Mouse (Mus musculus) adrenal gland, adult (tissue): Measurements from ENCODE around the gene Mixl1.

Source experiments
- DNase-seq, 2 experiments: peaks; one replicate each; pipeline ENCODE4 v3.0.0; 2022 to 2023; ENCODE audit warnings: low spot score in 1 of 2; ENCODE audit not compliant: inconsistent age in 2 of 2

The Mixl1 gene

DNA sequence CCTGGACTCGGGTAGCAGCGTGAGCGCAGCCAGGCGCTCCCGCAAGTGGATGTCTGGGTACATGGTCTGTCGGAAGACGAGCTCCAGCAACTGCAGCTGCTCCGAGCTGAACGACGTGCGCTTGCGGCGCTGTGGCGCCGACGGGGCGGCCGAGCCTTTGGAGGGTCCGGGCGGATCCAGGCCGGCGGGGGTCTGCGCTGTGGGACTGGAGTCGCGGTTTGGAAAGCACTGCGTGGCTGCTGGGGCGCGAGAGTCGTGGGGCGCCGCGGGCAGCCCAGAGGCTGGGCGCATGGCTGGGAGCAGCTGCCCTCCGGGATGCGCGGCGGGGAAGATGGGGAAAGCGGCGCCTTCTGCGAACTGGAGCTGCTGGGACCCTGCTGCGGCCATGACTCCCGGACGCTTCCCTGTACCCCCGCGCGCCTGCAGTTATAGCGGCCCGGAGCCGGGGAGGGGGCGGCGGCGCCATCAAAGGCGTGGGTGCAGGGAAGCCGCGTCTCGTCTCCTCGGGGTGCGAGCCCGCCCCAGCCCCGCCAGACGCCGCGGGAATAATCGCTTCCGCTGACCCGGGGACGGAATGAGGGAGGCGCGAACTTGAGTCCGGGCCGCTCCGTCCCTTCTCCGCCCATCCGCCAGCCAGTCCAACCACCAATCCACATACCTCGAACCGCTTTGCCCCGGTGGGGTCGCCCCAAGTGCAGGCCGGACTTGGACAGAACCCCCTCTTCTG lies at the start of gene Mixl1:
Gene Mixl1, minus strand, starts transcription at position 409 of the 727 bp plus-strand sequence.
- DNase-seq: peak in 1 of 2 experiments; percentile 49

DNA sequence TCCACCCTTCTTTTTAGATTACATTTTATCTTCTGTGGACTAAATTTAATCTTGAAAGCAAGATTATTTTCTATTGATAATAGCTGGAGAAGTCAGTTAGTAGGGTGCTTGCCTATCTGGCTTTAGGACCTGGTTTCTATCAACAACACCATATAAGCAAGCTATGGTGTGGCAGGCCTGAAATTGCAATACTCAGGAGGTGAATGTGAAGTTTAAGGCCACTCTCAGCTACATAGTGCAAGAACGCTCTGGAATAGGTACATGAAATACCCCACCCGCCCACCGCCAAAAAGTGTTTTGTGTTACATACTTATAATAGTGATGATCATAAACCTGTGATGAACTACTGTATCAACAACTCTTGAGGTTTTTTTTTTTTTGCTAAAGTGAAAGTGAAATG lies 32.4 kb upstream of the Mixl1 start:
- no peak for DNase-seq

DNA sequence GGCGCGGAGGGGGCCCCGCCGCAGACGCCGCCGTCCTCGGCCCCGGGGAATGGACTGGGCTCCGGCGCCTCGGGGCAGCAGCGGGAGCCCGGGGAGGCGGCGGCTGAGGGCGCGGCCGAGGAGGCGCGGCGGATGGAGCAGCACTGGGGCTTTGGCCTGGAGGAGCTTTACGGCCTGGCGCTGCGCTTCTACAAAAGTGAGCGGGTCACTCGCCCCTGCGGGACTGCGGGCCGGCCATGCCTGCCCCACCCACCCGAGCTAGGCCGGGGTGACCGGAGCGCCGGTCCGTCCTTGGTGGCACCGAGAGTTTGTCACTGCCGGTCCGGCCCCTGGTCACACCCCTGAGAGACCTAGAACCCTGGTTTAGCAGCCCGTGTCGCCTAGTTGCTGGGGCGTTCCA lies 29.3 kb upstream of the Mixl1 start:
- no peak for DNase-seq

DNA sequence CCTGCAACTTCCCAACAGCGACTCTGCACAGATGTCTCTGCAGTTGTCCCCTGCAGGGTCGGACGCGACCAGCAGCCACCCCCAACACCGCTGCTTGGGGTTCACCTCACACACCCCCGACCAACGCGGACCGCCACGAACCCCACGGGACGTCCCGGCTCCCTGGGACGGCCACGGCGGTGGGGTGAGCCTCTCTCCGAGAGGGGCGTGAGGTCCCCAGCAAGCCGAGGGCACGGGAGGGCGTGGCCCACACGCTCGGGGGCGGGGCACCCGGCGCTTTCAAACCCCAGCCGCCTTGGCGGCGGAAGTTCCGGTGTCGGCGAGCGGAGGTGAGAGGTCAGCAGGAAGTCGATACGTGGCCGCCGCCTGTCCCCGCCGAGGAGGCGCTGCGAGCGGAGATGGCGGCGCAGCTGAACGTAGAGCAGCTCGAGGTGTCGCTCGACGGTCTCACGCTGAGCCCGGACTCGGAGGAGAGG lies 28.9 kb upstream of the Mixl1 start, which contains the start of gene Acbd3:
Gene Acbd3, plus strand, starts transcription at position 340 of the 476 bp plus-strand sequence.
- DNase-seq: peak; percentile 95 to 97

DNA sequence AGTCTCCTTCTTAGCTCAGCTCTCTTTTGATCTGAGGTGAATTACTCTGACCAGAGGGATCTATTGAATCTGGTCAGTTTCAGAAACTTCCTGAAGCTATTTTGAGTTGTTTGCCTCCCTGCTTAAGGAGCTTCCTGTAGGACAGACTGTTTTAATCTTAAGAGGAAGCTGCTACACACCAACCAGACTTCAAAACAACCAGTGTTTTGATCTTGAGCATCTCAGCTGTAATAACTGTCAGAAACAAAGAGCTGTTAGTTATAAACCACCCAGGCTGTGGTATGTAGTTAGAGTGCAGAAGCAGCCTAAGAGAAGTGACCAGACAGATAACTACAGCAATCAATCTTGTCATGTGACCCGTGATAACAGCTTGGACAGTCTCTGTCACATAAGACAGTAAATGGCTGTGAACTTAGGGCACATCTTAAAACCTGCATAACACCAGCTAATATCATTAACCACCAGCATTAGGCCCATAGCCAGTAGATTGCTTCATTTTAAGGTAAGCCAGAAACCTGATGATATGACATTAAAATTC lies 26.9 kb upstream of the Mixl1 start:
- no peak for DNase-seq

DNA sequence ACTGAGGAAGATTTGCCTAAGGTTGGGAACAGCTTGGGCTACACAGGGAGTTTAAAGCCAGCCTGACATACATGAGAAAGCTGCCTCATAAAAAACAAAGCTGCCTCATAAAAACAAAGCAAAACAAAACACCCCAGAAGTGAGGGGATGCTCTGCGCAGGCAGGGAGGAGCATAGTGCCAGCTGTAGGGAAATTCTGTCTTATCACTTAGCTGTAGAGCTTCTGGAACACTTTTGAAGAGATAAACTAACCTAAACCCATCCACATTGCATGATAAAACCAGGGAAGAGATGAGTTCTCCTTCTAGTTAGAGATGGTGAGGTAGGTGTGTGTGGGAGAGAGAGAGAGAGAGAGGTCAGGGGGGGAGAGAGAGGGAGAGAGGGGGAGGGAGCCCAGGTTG lies 25.8 kb upstream of the Mixl1 start:
- no peak for DNase-seq

DNA sequence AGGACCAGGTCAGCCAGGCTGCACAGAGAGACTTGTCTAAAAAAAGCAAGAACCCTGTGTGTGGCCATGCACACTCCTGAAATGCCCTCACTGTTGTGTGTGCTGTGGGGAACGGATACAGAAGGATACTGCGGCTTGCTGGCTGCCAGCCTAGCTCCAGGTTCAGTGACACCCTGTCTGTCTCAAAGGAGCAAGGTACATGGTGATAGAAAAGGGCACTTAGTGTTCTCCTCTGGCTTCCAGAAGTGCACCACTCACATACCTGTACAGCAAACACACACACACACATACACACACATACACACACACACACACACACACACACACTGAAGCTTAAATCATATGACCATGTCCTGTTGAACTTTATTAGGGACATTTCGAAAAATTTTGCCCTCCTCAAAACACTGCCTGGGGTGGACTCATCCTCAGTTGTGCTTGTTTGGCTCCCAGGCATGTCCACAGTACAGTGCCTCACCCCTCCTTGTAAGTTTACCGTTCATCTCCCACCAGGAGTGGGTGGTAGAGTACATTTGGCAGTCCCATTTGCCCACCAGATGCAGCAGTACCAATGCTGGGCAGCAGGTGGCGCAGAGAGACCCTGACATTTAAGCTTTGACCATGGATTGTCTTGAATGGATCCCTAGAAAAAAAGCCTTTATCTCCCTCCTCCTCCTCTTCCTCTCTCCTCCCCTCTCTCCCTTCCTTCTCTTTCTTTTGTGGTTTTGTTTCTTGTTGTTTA lies 23.3 kb upstream of the Mixl1 start:
- peak; percentile 77 to 94 for DNase-seq

DNA sequence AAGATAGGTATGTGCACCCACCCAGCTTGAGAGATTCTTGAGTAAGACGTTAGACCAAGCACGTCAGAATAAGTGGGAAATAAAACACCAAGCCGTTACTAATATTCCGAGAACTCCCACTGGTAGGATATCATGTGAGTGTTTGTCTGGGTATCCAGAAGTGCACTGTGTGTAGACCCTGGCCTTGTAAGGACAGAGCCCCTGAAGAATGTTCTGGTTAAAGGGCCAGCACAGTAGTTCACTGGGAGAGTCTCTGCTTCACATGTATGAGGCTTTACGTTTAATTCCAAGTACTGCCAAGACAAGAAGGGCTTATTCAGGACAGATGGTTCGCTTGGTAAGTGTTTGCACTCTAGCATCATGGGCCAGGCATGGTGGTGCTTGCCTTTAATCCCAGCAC lies 22.6 kb upstream of the Mixl1 start:
- no peak for DNase-seq

DNA sequence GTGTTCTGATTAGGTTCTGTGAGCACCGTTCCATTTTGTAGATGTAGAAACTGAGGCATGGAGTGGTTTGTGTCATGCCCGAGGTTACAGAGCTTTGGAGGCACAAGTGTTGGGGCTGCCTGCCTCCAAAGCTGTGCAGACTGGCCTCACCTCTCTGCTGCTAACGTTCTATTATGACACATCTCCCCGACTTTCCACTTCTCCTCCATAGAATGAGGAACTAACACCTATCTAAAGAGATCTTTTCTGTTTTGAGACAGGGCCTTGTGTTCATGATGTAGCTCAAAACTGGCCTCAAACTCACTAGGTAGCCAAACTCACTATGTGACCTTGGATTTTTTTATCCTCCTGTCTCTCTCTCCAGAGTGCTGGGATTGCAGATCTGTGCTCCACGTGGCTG lies 21.9 kb upstream of the Mixl1 start:
- DNase-seq: no peak

DNA sequence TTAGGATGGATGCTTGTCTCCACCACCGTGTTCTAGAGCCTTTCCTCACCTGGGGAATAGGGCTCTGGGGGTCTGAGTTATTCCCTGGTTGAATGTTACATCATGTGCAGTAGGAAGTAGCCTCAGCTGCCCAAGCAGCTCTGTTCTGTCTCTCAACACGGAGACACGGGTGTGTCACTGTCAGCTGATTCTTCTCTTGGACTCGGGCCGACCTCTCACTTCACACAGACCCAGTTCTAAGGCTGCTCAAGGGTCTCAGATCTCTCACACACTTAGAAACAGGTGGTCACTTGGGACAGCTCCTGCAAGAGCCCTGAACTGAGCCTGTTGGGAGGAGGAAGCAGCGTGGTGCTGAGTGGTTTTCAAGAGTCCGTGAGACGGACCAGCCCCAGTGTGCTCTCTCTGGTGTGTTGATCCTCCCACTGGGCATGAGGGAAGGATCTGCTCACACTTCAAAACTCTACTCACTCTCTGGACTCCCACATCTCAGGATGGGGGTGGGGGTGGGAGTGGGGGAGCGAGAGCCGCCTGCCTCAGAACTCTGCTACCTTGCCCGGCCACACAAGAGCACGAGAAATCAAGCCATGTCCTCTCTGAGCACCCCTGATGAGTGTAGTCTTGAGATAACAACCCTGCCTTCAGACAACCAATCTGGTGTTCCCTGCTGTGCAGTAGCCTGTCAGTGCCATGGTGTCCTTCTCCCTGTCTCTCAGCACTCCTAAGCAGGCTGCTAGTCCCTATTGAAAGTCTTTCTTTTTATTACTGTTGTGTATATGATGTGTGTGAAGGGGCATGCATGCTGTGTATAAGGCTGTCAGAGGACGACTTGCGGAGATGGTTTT lies 12.3 kb upstream of the Mixl1 start:
- DNase-seq: no peak

DNA sequence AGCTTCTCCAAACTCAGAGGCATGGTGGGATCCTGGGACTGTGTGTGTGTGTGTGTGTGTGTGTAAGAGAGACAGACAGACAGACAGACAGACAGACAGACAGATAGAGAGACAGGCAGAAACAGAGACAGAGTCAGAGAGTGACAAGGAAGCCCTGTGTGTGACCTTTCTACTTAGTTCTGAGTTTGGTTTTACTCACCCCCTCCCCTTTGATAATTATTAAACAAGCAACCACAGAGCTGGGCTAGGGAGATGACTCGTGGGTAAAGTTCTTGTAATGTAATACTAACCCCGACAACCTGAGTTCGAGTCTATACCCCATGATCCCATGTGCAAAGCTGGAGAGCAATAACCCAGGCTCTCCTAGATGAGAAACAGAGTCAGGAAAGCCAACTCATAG lies 11.0 kb upstream of the Mixl1 start:
- no peak for DNase-seq

DNA sequence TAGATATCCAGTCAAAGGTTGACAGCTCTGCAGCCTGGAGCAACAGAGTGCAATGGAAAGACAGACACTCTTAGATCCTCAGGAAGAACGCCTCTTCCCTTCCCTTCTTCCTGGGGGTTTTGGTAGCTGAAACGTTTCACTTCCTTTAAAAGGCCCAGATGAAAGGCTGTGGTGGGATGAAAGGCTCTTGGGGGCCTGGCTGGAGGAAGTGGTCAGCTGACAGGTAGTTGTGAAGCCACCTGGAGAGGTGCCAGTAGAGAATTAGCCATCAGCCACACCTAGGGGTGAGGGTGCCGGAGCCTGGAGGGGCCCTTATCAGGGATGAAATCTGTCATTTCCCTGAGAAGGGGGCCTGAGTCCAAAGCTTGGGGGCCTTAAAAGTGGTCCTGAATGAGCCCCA lies 10.5 kb upstream of the Mixl1 start:
- no peak for DNase-seq

DNA sequence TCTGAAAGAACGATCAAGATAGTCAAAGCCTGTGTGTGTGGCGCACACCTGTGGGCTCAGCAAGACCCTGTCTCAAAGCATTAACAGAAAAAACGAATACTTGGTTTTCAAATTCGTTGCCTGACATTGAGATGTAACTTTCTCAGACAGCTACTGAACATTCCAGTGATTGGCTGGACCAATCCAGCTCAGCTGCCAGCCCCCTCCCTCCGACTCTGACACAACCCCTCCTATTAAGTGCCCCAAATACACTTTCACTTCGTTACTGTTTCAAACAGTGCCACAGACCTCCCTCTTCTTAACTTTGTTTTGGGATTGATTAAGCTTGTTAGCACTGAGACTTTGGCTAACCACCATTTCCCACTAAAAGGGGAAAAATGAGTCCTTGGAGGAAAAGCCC lies 6.6 kb upstream of the Mixl1 start:
- DNase-seq: peak in 1 of 2 experiments; percentile 42

DNA sequence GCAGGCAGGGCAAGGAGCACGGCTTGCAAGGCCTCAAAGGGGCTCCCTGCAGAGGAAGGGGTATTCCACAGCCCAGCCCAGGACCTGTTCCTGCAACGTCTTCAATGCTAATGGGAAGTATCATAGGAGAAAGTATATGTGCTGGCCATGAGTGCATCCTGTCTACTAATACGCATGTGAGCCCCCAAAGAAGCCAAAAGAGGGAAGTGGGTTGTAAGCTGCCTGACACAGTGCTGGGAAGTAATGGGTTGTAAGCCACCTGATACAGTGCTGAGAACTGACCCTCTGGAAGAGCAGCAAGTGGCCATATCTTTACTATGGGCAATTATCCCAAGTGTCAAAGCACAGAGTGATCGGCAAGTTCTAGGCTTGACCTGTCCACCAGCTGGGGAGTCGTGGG lies 1.2 kb upstream of the Mixl1 start:
- no peak for DNase-seq

DNA sequence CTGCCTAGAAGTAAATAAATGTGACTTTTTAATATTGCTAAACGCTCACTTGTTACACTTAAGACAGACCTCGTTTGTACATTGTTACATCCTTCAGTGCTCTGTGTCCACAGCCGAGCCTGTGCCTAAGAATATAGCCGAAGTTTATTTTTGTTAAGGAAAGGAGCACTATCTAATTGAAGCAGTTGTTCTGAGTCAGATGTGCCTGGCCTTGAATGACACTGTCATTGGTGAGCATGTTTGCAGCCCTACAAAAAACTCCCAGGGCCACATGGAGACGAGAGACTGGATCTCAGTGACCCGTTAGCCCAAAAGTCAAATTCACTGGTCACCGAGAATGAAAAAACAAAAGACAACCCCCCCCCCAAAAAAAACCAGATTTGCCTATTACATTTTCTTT lies 5.5 kb downstream of the Mixl1 start:
- peak; percentile 60 to 79 for DNase-seq
